Mouse (Mus musculus) neutrophil, adult 5-6 weeks (primary cell): Measurements from ENCODE around the gene Exosc9. TPM values are rescaled to one million over a fixed set of nuclear protein-coding genes. Genes with fewer than 3 reads are reported as not detected.

Experiments used
- ATAC-seq: fragments of 151-379, 151-347 bp; 2 replicates; pipeline ENCODE4 v1.8.0; 2017; ENCODE audit warnings: mild to moderate bottlenecking, moderate TSS enrichment; ENCODE audit not compliant: insufficient number of reproducible peaks, poor library complexity, low FRiP score, severe bottlenecking; ENCODE audit errors: extremely low read depth
- total RNA-seq: library from RNA; stranded (forward); fragments of 200-1000 nt; gene quantifications from 2 replicates; pipeline ENCODE4 v1.2.3, GENCODE M21; 2017

Gene Exosc9
- 46.1 and 49.6 TPM in 2 replicates for total RNA-seq

DNA sequence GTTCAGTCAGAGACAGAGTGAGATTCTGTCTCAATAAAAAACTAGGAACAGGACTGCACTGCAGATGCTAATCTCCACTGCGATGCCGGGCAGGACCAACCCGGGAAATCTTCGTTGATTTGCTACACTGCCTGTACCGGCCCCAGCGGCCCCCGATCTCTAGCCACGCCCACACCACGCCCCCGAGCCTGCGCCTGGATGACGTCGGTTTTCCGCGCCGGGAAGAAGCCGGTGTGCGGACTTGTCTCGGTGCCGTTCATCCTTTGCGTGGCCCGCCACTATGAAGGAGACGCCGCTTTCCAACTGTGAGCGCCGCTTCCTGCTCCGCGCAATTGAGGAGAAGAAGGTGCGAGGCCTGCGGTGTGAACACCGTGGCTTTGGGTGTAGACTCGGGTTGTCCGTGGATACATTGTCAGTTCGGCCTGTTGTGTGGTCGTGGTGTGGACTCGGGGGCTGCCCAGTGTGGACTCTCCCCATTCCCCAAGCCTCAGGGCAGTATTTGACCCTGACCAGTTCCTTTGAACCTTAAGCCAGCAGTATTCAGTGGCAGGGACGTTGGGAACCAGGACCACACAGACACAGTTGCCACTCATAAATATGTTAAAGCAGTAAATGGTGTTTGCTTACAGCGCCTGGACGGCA, at the start of gene Exosc9:
Gene Exosc9, plus strand, starts transcription at position 201 of the 642 bp plus-strand sequence.
- ATAC-seq: peak; percentile 93

DNA sequence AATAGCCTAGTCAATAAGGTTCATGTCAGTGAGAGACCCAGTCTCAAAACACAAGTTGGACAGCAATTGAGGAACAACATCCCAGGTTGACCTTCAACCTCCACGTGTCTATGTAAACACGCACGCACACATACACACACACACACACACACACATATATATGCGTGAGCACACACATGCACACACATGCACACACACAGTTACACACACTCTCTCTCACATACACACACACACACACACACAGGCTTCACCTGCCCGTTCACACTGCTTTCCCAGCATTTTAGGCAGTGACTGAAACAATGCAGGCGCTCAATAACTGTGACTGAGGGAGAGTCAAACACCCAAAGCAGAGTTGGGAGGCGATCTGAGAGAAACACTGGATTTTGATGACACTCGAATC, 47.1 kb upstream of the Exosc9 start:
- no peak for ATAC-seq

DNA sequence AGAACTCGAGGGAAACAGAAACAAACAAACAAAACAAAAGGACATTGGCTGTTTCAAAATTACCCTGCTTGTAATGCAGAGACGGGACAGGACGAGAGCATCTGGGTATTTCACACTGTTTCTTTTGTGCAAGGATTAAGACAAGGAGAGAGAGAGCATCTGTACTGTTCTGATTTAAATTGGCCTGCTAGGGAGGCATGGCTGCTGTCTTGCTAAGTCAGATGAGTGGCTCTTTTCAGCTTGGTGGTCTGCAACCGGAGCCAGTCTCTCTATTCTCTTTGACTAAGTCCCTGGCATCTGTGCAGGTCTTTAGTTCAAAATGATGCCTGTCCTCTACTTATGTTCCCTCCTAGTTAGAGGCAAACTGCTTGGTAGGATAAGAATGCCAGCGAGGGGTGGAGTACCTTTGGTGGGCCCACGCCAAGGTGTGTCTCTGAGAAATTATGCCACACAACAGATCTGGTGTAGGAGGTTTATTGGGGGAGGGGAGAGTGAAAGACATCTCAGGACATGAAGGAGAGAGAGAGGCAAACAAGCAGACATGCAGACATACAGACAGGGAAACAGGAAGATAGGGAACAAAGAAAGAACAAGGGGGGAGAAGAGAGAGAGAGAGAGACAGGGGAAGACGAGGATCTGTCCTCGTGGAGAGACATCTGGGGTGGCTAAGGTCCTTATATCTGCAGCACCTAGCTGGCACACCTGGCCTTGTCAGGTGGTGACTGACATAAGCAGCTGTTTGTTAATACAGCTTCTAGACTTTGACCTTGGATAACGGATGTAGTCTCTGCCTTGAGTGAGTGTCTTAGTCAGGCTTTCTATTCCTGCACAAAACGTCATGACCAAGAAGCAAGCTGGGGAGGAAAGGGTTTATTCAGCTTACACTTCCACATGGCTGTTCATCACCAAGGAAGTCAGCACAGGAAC, 46.3 kb upstream of the Exosc9 start:
- ATAC-seq: no peak

DNA sequence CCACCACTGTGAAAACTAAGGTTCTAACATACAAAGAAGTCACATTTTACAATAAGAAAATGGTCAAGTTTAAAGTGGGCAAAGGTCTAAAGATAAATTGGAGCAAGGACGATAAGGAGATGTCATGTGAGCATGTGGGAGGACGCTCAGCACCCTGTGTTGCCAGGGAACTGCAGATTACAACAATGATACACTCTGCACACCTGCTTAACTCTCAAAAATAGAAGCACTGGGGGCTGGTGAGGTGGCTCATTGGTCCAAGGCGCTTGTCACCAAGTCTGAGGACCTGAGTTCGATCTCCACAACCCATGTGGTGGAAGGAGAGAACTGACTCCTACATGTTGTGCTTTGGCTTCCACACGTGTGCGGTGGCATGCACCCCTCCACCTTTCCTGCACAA, 40.9 kb upstream of the Exosc9 start:
- ATAC-seq: no peak

DNA sequence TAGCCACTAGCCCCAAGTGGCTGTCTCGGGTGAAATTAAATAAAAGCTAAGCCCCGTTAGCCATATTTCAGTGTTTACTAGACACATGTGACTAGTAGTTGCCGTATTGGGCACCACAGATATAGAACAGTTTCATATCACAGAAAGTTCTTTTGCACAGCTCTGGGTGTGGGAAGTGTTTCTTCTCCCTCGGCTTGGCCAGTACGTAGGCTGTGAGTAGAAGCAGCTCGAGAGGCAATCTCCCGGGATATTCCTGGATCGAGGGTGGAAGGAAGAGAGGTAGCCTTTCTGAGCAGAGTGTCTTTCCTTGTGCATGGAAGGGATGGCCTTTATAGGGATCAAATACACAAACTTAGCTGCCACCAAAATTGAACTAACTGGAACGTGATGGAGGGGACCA, 36.2 kb upstream of the Exosc9 start:
- no peak for ATAC-seq

DNA sequence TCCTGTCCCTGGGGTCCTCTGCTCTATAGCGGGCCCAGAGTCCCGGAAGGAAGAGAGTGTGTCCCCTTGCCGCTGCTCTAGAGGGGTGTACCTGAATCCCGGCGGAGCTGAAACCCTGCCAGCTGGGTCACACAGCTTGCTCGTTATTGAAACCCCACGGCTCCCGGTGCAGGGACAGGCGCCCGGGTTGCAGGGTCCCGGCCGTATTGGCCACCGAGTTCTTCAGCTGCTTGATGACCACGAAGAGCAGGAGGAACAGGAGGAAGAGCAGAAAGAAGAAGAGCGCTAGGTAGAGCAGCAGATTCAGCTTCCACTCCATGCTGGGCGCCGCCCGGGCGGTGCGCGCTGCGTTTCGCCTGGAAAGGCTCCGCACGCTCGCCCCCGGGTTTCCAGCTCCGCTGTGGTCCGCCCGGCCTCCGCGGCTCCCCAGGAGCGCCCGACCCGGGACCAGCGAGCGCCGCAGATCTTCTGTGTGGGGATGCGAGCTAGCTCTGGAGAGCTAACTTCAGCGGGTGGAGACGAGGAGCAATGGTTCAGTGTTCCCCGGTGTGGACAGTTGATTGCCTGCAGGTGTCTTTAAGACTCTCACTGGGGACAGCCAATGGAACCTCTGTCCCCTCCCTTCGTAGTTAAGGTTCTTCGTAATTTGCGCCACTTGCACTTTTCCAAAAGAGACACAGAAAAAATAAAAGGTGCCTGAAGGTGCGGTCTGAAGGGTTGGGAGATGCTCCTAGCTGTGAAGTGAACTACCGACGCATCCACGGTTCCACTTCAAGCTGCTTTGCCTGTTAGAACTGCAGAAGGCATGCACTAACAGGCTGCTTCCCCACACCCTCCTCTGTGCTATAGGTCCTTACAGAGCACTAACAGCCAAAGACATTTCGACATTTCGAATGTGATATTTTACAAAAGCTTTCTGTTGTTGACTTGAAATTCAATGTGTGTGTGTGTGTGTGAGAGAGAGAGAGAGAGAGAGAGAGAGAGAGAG, 31.0 kb upstream of the Exosc9 start, which contains the start of gene Gm11549:
Gene Gm11549, minus strand, starts transcription at position 741 of the 988 bp plus-strand sequence.
- ATAC-seq: no peak

DNA sequence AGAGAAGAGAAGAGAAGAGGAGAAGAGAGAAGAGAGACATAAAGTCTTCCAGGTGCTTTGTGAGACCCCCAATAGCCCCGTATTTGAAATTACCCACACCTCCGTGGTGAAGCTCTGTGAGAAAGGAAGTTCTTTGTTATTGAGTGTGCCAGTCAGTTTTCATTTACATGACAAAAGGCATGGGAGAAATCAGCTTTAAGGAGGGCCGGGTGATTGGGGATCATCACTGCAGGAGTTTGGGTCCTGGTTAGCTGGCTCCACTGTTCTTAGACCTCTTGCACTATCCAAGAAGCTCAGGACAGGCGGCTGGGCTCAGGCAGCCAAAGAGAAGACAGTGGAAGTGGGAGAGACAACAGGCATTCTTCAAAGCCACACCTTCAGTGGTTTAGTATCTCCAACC, 30.3 kb upstream of the Exosc9 start:
- ATAC-seq: no peak

DNA sequence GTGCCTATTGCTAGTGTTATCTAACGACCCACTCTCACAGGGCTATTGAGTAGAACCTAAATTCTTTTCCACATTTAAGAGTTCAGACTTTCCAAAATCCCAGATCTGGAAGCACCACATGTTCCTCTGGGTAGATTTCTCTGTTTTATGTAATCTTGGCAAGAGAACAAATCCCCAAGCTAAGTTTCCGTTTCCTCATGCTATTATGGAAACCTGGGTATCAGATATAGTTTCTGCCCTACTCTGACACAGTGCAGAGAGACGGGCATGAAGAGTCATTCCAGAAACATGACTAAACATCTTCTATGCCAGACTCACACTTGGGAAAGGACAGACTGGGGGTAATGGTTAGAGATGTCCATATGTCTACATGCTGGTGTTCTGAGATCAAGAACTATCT, 27.9 kb upstream of the Exosc9 start:
- no peak for ATAC-seq

DNA sequence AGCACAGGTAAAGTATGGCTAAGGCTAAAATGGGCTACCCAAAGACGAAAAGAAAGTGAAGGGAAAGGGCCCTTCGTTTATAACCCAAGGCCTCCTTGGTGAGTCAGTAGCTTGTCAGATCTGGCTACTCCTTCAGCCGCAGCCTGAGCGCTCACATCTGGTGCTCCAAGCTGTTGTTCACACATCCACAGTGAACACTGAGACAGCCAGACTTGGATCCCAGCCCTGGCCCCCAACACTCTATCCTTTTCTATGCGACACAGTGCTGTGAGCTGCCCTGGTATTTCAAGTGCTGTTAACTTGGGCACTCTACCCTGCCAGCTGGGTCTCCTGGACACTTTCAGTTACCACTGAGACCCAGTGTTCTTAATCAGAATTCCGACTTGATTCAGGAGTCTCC, 22.1 kb upstream of the Exosc9 start:
- no peak for ATAC-seq

DNA sequence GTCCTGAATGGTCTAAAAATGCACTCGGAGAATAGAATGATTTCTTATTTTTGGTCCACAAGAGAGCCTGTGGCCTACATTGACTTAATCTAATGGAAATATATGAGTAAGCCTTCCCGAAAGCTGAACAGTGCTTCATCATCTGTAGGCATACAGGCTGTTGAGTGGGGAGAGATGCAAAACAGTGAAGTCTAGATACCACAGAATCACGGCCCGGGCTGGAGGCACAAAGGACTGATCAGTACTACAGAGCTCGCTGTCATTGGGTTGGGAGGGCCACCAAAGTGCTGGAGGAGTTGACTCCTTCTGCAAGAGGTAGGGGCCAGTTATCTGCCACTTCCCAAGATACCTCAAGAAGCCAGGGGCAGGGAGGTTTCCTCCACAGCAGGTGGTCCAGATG, 21.6 kb upstream of the Exosc9 start:
- no peak for ATAC-seq

DNA sequence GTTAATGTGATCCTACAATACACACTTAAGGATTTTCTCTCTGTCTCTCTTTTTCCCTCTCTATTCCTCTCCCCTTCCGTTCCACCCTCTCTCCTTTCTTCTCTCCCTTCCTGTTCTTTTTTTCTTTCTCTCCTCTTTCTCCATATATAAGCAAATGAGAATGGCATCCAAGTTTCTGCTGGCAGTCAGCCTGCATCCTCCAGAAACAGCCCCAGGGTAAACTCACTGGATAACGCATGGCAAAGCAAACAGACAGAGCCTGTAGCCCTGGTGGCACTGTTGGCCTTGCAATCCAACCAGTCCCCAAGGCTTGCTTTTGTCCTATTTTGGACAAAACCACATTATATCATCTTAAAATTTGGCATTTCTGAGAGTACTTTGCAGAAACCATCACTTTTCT, 21.2 kb upstream of the Exosc9 start:
- no peak for ATAC-seq

DNA sequence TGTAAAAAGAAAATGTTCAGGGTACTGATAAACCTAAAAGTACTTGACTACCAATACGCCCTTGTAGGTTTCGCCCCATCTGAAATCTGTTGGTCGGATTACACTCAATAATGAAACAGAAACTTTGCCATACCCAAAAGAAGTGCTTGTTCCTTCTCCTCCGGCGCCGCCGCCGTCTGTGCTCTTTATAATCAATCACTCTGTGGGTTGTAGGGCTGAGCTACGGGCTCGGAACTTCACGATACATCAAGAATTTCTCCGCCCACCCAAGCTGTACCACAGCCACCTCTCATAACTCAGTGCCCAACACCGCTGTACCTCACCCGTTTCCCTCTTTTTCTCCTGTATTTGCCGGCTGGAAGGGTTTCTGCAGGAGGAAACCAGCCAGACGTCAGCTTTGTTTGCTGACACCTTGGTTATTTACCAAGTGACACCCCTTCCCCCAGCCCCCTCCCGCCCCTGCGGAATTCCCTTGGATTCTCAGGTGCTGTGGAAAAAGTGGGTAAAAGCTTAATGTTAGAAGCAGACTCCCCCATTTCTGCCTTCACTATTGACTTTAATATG, 20.3 kb upstream of the Exosc9 start:
- 0 out of 2 replicates have a peak, but pooled peaks have one; percentile 13 for ATAC-seq

DNA sequence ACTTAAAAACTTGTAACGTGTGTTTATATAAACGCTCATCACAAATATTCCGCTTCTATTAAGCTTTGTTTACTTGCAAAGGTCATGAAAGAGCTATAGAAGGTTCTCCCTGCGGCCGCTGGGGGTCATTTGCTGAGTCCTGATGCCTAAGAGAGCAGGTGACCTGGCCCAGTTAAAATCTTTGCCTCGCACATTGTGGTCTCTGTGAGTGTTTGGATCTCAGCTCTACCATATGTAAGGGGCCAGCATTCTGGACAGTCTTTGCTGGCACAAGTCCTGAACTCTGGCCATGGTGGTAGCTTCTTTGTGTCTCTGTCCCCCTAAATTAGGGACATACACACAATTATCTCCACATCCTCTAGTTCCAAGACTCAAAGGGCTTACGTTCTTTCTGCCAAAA, 19.7 kb upstream of the Exosc9 start:
- no peak for ATAC-seq

DNA sequence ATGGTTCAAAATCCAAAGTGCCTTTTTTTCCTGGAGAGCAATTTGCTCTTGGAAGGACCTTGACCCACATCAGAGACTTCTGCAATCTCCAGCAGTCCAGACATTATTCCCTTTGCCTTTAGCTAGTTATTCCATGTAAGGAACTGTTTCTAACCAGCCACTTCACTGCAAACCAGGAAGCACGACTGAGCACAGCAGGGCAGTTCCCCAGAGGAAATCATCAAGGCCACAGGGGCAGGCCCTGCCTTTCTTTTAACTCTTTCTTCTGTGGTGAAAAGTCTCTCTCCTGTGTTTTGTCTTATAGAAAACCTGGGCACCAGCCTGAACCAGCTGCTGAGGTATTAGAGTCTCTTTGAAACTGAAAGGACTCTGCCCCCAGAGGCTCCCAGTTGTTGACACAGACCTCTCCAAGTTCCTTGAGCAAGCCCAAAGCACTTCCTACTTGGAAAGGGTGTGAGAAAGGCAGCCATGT, 19.2 kb upstream of the Exosc9 start:
- no peak for ATAC-seq

DNA sequence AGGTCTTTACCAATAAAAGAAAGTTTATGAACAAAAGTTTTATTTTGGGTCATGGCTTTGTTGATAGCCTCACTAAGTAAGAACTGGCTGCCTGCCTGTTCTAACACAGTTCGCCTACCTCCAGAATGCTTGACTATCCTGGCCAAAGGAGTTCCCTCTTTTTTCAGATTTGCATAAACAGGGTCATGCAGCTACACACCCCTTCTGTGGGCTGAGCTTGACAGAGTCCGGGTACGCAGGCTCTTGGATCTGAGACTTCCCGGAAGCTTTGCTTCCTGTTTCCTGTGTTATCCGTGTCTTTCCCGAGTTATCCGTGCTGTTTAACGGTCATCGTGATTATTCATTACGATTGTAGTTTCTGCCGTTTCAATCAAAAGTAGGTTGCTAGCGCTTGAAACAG, 16.4 kb upstream of the Exosc9 start:
- ATAC-seq: no peak

DNA sequence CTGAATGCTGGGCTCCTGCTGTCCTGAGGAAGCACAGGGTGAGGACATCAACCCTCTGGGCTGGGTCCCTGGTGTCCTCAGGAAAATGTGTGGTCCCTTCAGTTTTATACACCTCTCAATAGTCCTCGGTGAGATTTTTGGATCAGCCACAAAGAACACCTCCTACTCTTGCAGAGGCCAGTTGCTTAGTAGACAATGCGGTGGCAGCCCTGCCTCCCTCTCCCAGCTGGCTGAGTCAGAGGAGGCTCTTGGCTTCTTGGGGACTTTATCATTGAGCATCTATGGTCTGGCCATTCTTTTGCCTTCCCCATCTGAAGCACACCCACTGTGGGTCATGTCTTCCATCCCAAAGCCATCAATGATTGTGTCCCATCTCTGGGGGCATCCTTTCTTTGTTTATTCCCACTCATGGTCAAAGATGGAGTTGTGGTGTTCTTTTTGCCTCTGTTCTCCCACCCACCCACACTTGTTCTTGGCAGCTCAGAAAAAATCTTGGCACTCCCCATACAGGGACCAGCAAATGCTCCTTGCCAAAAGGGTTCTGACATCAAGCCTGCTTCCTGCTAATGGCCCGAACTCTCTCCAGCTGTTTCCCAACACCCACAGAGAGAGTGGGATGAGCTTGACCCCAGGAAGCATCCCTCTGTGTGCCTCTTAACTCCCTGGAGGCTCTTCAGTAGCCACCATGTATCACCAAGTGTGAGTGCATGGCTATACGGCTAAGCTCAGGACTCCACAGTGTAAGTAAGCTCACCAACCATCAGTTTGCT, 14.5 kb upstream of the Exosc9 start:
- ATAC-seq: no peak

DNA sequence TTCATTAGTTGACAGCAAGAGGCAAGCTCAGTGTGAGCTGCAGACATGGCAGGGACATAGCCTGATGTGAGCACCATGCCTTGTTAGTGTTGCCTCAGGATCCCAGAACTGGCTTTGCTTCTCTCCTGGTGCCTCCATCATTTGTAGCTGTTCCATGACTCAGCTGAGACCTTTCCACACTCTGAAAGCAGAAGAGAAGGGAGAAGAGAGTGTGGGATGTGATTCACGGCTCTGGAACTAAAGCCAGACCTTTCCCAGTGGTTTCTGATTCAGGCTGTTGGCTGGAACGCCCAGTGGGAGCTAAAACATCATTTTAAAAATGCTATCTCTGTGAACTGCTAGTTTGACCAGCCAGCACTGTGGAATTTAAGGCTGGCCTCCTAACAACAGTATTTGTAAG, 11.7 kb upstream of the Exosc9 start:
- no peak for ATAC-seq

DNA sequence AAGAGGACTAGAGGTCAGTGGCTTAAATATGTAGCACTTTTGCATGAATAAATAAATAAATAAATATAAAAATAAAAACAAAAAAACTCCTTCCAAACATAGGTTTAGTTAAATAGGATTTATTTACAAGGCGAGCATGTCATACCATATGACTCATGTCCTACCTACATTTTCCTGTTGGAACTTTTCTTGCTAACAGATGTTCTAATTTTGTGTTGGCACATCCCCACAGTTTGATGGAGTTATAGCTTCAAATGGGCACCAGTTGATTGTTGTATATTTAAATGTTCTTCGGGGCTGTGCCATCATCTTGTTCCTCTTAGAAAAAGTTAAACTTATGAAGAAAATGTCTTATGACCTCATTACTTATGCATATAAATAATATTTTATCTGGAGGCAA, 11.0 kb upstream of the Exosc9 start:
- ATAC-seq: no peak
